Mouse (Mus musculus): ENCODE measurements around the gene Tmem189.

DNA sequence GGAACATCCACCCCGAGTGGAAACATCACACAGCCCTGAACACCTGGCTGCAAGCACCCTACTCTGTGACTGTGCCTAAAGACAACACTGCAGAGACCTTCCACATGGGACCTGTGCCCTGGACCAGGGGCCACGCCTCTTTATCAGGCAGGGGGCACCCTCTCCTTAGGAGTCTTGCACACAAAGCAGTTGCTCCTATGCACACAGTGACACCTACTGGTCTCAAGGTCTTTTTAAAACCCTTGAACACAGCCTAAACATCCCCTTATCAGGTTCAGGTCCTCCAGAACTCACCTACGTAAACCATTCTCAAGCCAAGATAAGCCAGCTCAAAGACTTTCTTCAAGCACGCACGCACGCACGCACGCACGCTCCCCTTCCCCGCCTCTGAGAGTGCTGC, 78.3 kb downstream of the Tmem189 start:
- TF ChIP-seq CTCF (conservative IDR thresholded peaks at IDR 0.05; ENCODE audit: insufficient read depth, insufficient read length, low read depth, low read length) (no peak), POLR2A (IDR thresholded peaks at IDR 0.05; ENCODE audit: low read depth, low read length) (no peak)

All from kidney, adult 2 months (tissue).